Mouse (Mus musculus) kidney, postnatal 14 days (tissue): Measurements from ENCODE around the gene Adsl.

ENCODE experiments used
- DNase-seq: peaks from one replicate; pipeline ENCODE4 v3.0.0; 2022; ENCODE audit warnings: mixed read lengths

Adsl gene

DNA sequence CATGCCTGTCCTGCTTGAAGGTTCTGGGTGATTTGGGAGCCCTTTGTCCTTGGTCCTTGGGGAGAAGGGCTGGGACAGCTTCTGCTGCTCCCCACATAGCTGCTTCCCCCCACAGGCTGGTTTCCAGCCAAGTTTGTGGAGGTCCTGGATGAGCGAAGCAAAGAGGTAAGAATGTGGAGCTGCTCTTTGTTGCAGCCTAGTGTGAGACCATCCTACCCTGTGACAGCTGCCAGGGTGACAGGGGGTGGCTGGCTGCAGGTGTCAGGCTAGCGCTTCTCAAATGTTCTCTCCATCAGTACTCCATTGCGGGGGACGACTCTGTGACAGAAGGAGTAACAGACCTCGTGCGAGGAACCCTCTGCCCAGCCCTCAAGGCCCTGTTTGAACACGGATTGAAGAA is 61.8 kb downstream of the Adsl start:
- DNase-seq = no peak

- no peak for DNase-seq
These were observed 63.2 kb downstream of the Adsl start for GRCm38 (mm10) chr15:81011523-81011922.

GRCm38 (mm10) chr15:81012359-81012758 is 64.1 kb downstream of the Adsl start:
- no peak for DNase-seq

- DNase-seq = no peak
These were observed 64.9 kb downstream of the Adsl start for GRCm38 (mm10) chr15:81013186-81013585.

GRCm38 (mm10) chr15:81015068-81015744 is 66.9 kb downstream of the Adsl start:
- no peak for DNase-seq

DNA sequence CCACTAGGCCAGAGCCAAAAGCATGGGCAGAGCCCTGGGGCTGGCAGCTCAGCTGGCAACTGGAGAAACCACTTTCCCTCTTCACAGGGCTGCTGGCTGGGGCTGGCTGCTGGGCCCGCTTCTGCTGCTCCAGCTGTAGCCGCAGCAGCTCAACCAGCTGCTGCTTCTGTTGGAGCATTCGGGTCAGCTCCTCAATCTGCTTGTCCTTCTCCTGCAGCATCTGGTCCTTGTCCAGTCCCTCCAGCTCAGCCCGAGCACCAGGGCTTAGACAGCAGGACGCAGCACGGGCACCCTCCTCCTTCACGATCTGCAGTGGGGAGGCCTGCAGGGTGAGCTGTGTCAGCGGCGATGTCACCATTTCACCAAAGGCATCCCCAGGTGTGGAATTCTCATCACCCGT is 68.2 kb downstream of the Adsl start:
- no peak for DNase-seq

DNA sequence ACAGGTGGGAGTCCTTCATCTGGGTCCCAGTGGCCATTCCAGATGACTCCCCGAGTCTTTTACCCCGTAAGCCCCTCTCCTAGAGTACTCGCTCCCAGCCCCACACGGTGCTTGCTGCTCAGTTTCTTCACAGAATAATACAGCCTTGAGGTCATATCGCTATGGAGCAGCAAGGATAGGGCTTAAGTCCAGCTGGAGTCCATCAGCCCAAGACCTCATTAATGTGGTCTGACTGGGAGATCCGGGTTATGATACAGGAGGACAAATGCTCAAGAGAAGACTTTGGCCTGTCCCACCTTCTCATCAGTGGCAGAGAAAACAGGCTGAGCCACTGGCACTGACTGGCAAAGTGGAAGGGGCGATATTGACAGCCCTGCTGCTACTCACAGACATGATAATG is 69.0 kb downstream of the Adsl start:
- peak; percentile 47 for DNase-seq
